Mouse (Mus musculus): Measurements from ENCODE around the gene Pmis2. TPM values are rescaled to one million over a fixed set of nuclear protein-coding genes. Genes with fewer than 3 reads are reported as not detected.
A peak's percentile ranks its signal among the peaks of the same experiment; 100 is the strongest.

Pmis2 gene
- total RNA-seq (2014; rRNA removed), result not detected in 2 replicates
- not detected in 2 replicates for polyA plus RNA-seq (2012; rRNA removed)

- no peaks in the 10 kb centered on the region for H3K79me2 ChIP-seq (ENCODE audit: control insufficient read depth, insufficient read depth, low read length)
- H3K27ac ChIP-seq (replicated peaks; ENCODE audit: insufficient read depth, low read depth, low read length), result no peak within 1 kb of the TSS
- peaks cover 3% of the 10 kb centered on the region; the same call in 1 of the 2 replicates for H3K4me1 ChIP-seq (ENCODE audit: control insufficient read depth, insufficient read depth, low read length)
- no peaks in the 10 kb centered on the region for H3K36me3 ChIP-seq (ENCODE audit: control insufficient read depth, insufficient read depth, low read length)
- WGBS, result 76% methylated on average over 9 of the region's 9 CpGs
- no peak for DNase-seq (ENCODE audit: extremely low read depth, low read depth, low spot score)
- TF ChIP-seq CTCF (IDR thresholded peaks at IDR 0.05; ENCODE audit: low read depth, low read length) (no peak), POLR2A (IDR thresholded peaks at IDR 0.05; ENCODE audit: extremely low read depth, insufficient read depth, low read length) (no peak)
- no peaks in the 10 kb centered on the region for H3K27me3 ChIP-seq (ENCODE audit: control insufficient read depth, insufficient read depth, low read length)
- no peak within 1 kb of the TSS for H3K9ac ChIP-seq (ENCODE audit: low read depth, low read length)
- no peak within 1 kb of the TSS for H3K4me3 ChIP-seq (ENCODE audit: insufficient read depth, low read depth, low read length)
Observed at GRCm38 (mm10) chr7:30671480-30671879, at the start of gene Pmis2. TSS of gene Pmis2 (minus strand) at chr7:30671605.

- Histone ChIP-seq H3K9ac (ENCODE audit: low read depth, low read length) (no peak overlapping the region), H3K36me3 (ENCODE audit: control insufficient read depth, insufficient read depth, low read length) (no peaks in the 10 kb centered on the region), H3K27me3 (ENCODE audit: control insufficient read depth, insufficient read depth, low read length) (no peaks in the 10 kb centered on the region), H3K4me1 (ENCODE audit: control insufficient read depth, insufficient read depth, low read length) (peaks cover 13% of the 10 kb centered on the region), H3K27ac (replicated peaks; ENCODE audit: insufficient read depth, low read depth, low read length) (peak overlapping the region; percentile 66), H3K79me2 (ENCODE audit: control insufficient read depth, insufficient read depth, low read length) (no peaks in the 10 kb centered on the region), H3K4me3 (ENCODE audit: insufficient read depth, low read depth, low read length) (no peak overlapping the region)
- 23% methylated on average over 5 of the region's 5 CpGs for WGBS
- peak; percentile 98 for DNase-seq (ENCODE audit: extremely low read depth, low read depth, low spot score)
- TF ChIP-seq CTCF (IDR thresholded peaks at IDR 0.05; ENCODE audit: low read depth, low read length) (no peak), POLR2A (IDR thresholded peaks at IDR 0.05; ENCODE audit: extremely low read depth, insufficient read depth, low read length) (no peak)
Observed at GRCm38 (mm10) chr7:30719669-30720068, 48.3 kb upstream of the Pmis2 start.

DNA sequence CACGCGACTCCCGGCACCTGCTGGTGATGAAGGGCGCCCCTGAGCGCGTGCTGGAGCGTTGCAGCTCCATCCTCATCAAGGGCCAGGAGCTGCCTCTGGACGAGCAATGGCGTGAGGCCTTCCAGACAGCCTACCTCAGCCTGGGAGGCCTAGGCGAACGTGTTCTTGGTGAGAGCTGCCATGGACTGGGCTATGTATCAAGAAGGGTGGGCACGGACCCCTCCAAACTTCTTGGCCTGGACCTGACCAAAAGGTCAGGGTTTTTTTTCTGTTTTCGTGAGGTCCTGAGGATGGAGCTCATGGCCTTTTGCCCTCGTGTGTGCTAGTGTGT lies 46.3 kb upstream of the Pmis2 start:
- Histone ChIP-seq H3K9ac (ENCODE audit: low read depth, low read length) (no peak overlapping the region), H3K4me3 (ENCODE audit: insufficient read depth, low read depth, low read length) (peak overlapping the region; percentile 4; the same call in 1 of the 2 replicates), H3K27ac (replicated peaks; ENCODE audit: insufficient read depth, low read depth, low read length) (no peak overlapping the region), H3K27me3 (ENCODE audit: control insufficient read depth, insufficient read depth, low read length) (no peaks in the 10 kb centered on the region), H3K36me3 (ENCODE audit: control insufficient read depth, insufficient read depth, low read length) (no peaks in the 10 kb centered on the region), H3K4me1 (ENCODE audit: control insufficient read depth, insufficient read depth, low read length) (peaks cover 13% of the 10 kb centered on the region), H3K79me2 (ENCODE audit: control insufficient read depth, insufficient read depth, low read length) (no peaks in the 10 kb centered on the region)
- TF ChIP-seq CTCF (IDR thresholded peaks at IDR 0.05; ENCODE audit: low read depth, low read length) (no peak), POLR2A (IDR thresholded peaks at IDR 0.05; ENCODE audit: extremely low read depth, insufficient read depth, low read length) (no peak)
- DNase-seq (ENCODE audit: extremely low read depth, low read depth, low spot score), result no peak
- 38% methylated on average over 14 of the region's 14 CpGs for WGBS

GRCm38 (mm10) chr7:30717006-30717715 lies 45.8 kb upstream of the Pmis2 start:
- Histone ChIP-seq H3K9ac (ENCODE audit: low read depth, low read length) (no peak overlapping the region), H3K79me2 (ENCODE audit: control insufficient read depth, insufficient read depth, low read length) (no peaks in the 10 kb centered on the region)
- DNase-seq (ENCODE audit: extremely low read depth, low read depth, low spot score), result peak; percentile 40

DNA sequence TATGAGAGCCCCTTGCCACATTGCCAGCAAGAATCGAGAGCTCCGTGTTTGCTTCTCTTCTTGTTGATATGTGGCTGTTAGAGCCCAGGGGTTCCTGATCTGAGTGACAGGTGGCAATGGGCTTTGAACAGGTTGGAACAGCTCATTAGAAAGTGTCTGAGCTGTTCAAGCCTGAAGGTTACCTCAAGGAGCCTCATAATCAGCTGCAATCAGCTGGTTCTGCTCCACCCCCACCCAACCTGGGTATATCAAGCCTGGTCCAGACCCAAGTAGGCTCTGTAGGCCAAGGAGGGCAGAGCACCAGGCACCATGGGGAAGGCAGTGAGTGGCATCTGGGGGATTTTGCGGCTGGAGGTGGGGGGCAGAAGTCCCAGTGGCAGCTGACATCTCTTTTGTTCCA lies 40.5 kb upstream of the Pmis2 start, which contains the start of gene Atp4a:
Atp4a (plus strand) TSS at position 268 of the 400 bp plus-strand sequence.
- no peak for DNase-seq (ENCODE audit: extremely low read depth, low read depth, low spot score)
- H3K27me3 ChIP-seq (ENCODE audit: control insufficient read depth, insufficient read depth, low read length), result no peaks in the 10 kb centered on the region
- TF ChIP-seq CTCF (IDR thresholded peaks at IDR 0.05; ENCODE audit: low read depth, low read length) (no peak), POLR2A (IDR thresholded peaks at IDR 0.05; ENCODE audit: extremely low read depth, insufficient read depth, low read length) (no peak)
- no peak within 1 kb of the TSS for H3K27ac ChIP-seq (replicated peaks; ENCODE audit: insufficient read depth, low read depth, low read length)
- no peak within 1 kb of the TSS for H3K9ac ChIP-seq (ENCODE audit: low read depth, low read length)
- H3K4me3 ChIP-seq (ENCODE audit: insufficient read depth, low read depth, low read length), result no peak within 1 kb of the TSS
- peaks cover 1% of the 10 kb centered on the region; the same call in 1 of the 2 replicates for H3K4me1 ChIP-seq (ENCODE audit: control insufficient read depth, insufficient read depth, low read length)
- H3K36me3 ChIP-seq (ENCODE audit: control insufficient read depth, insufficient read depth, low read length), result no peaks in the 10 kb centered on the region
- 88% methylated on average over 3 of the region's 3 CpGs for WGBS
- no peaks in the 10 kb centered on the region for H3K79me2 ChIP-seq (ENCODE audit: control insufficient read depth, insufficient read depth, low read length)

More at GRCm38 (mm10) chr7:30717006-30717715, 45.8 kb upstream of the Pmis2 start:
- Histone ChIP-seq H3K27ac (replicated peaks; ENCODE audit: insufficient read depth, low read depth, low read length) (no peak overlapping the region), H3K36me3 (ENCODE audit: control insufficient read depth, insufficient read depth, low read length) (no peaks in the 10 kb centered on the region), H3K27me3 (ENCODE audit: control insufficient read depth, insufficient read depth, low read length) (no peaks in the 10 kb centered on the region), H3K4me3 (ENCODE audit: insufficient read depth, low read depth, low read length) (peak overlapping the region; percentile 4; the same call in 1 of the 2 replicates), H3K4me1 (ENCODE audit: control insufficient read depth, insufficient read depth, low read length) (peaks cover 13% of the 10 kb centered on the region)
- TF ChIP-seq POLR2A (IDR thresholded peaks at IDR 0.05; ENCODE audit: extremely low read depth, insufficient read depth, low read length) (no peak), CTCF (IDR thresholded peaks at IDR 0.05; ENCODE audit: low read depth, low read length) (no peak)
- WGBS, result 8% methylated on average over 43 of the region's 43 CpGs

DNA sequence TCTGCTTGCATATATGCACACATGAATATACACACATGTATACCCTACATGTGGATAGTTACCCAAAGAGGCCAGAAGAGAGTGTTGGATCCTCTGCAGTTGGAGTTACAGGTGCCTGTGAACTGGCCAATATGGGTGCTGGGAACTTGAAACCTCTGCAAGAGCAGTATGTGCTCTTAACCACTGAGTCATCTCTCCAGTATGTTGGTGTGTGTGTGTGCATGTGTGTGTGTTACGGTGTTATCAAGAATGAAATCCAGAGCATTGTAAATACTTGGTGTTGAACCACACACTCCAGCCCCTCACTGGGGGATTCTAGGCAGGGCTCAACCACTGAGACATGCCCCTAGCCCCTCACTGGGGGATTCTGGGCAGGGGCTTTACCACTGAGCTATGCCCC lies 36.0 kb upstream of the Pmis2 start:
- Histone ChIP-seq H3K27me3 (ENCODE audit: control insufficient read depth, insufficient read depth, low read length) (no peaks in the 10 kb centered on the region), H3K36me3 (ENCODE audit: control insufficient read depth, insufficient read depth, low read length) (no peaks in the 10 kb centered on the region), H3K27ac (replicated peaks; ENCODE audit: insufficient read depth, low read depth, low read length) (no peak overlapping the region), H3K79me2 (ENCODE audit: control insufficient read depth, insufficient read depth, low read length) (no peaks in the 10 kb centered on the region), H3K4me1 (ENCODE audit: control insufficient read depth, insufficient read depth, low read length) (peaks cover 9% of the 10 kb centered on the region; the same call in 1 of the 2 replicates), H3K4me3 (ENCODE audit: insufficient read depth, low read depth, low read length) (no peak overlapping the region), H3K9ac (ENCODE audit: low read depth, low read length) (no peak overlapping the region)
- WGBS, result 97% methylated on average over 1 of the region's 1 CpGs
- no peak for DNase-seq (ENCODE audit: extremely low read depth, low read depth, low spot score)
- TF ChIP-seq CTCF (IDR thresholded peaks at IDR 0.05; ENCODE audit: low read depth, low read length) (no peak), POLR2A (IDR thresholded peaks at IDR 0.05; ENCODE audit: extremely low read depth, insufficient read depth, low read length) (no peak)

Data from liver, adult 2 months (tissue).